Mouse (Mus musculus): ENCODE data around the gene Slc1a7. TPM values are rescaled to one million over a fixed set of nuclear protein-coding genes. Genes with fewer than 3 reads are reported as not detected.

The Slc1a7 gene
- polyA plus RNA-seq, 1 experiment from 2014 or later = not detected

Other genes with a start within 250 kb of the Slc1a7 start
- 38.4 and 41.7 TPM in 2 replicates for gene Lrp8, start 166.1 kb upstream of the Slc1a7 start, polyA plus RNA-seq (2015; fragmentation: Nextera tagmentation; extraction: Ambion mirVana)
- gene Magoh, start 88.6 kb upstream of the Slc1a7 start, polyA plus RNA-seq (2015; fragmentation: Nextera tagmentation; extraction: Ambion mirVana) = 135 and 137 TPM in 2 replicates
- 93.7 and 93.8 TPM in 2 replicates for gene 0610037L13Rik, start 78.5 kb upstream of the Slc1a7 start, polyA plus RNA-seq (2015; fragmentation: Nextera tagmentation; extraction: Ambion mirVana)
- 19.0 and 20.0 TPM in 2 replicates for gene Cpt2, start 44.7 kb upstream of the Slc1a7 start, polyA plus RNA-seq (2015; fragmentation: Nextera tagmentation; extraction: Ambion mirVana)
- 0.13 and 0.18 TPM in 2 replicates for gene Podn, start 128.1 kb downstream of the Slc1a7 start, polyA plus RNA-seq (2015; fragmentation: Nextera tagmentation; extraction: Ambion mirVana)
- gene Scp2, start 176.7 kb downstream of the Slc1a7 start, polyA plus RNA-seq (2015; fragmentation: Nextera tagmentation; extraction: Ambion mirVana) = 214 and 228 TPM in 2 replicates
- 8.5 and 9.9 TPM in 2 replicates for gene Echdc2, start 197.1 kb downstream of the Slc1a7 start, polyA plus RNA-seq (2015; fragmentation: Nextera tagmentation; extraction: Ambion mirVana)
- gene Zyg11a, start 249.7 kb downstream of the Slc1a7 start, polyA plus RNA-seq (2015; fragmentation: Nextera tagmentation; extraction: Ambion mirVana) = not detected in 2 replicates